ENCODE assay signal across 8 mouse cellular contexts in genomic region chr6:113000666-113001287, GRCm38 (mm10). TPM values are rescaled to one million over a fixed set of nuclear protein-coding genes. Genes with fewer than 3 reads are reported as not detected.
DNase-seq lines count a peak whose midpoint lies in the region; ATAC-seq and TF ChIP-seq lines count a peak whose summit lies in the region.

No protein-coding gene starts in this region.

- ATAC-seq in embryonic facial prominence, embryonic 13.5 days (ENCODE audit: insufficient number of reproducible peaks, insufficient read depth, low FRiP score, low TSS enrichment, low read depth): peak; percentile 71
- peak; percentile 56; the same call in 1 of the 2 replicates for ATAC-seq in limb, embryonic 12.5 days (ENCODE audit: insufficient number of reproducible peaks, insufficient read depth, low FRiP score, low TSS enrichment, low read depth)
- ATAC-seq in midbrain, embryonic 15.5 days (replicated peaks): peak; percentile 94

- H3K4me1 ChIP-seq in embryonic facial prominence, embryonic 13.5 days: no peaks in the 10 kb centered on the region
- peaks cover 5% of the 10 kb centered on the region; the same call in 1 of the 2 replicates for H3K4me1 ChIP-seq in limb, embryonic 12.5 days (replicated peaks)
- H3K4me1 ChIP-seq in midbrain, embryonic 15.5 days: peaks cover 6% of the 10 kb centered on the region
- no peaks in the 10 kb centered on the region for H3K4me1 ChIP-seq in spleen, adult 2 months (ENCODE audit: control insufficient read depth, insufficient read depth, insufficient read length)

- 33% methylated on average over 11 of the region's 11 CpGs for WGBS in embryonic facial prominence, embryonic 13.5 days
- 42% methylated on average over 11 of the region's 11 CpGs for WGBS in limb, embryonic 12.5 days
- 27% methylated on average over 11 of the region's 11 CpGs for WGBS in midbrain, embryonic 15.5 days
- 33% methylated on average over 11 of the region's 11 CpGs for WGBS in spleen, adult 2 months

- no peak for TF ChIP-seq POLR2A in spleen, adult 2 months (IDR thresholded peaks at IDR 0.05; ENCODE audit: low read depth, low read length)

- peak; percentile 96 for DNase-seq in 3T3-L1 (ENCODE audit: low read depth, low spot score)
- DNase-seq in adrenal gland, postnatal 4 days (ENCODE audit: low spot score in 2 of 2): peak; percentile 64 to 74
- DNase-seq in heart, adult 8-10 months (ENCODE audit: low spot score): peak; percentile 84
- peak; percentile 79 to 89 for DNase-seq in kidney, adult 8-10 months
- peak; percentile 32 to 68 for DNase-seq in spleen, adult 2 months (ENCODE audit: low read depth in 1 of 2, low spot score in 2 of 2)

- no peak overlapping the region for H3K9ac ChIP-seq in embryonic facial prominence, embryonic 13.5 days
- H3K9ac ChIP-seq in limb, embryonic 12.5 days (replicated peaks): no peak overlapping the region
- H3K9ac ChIP-seq in midbrain, embryonic 15.5 days: 0 out of 2 replicates have a peak overlapping the region, but pooled peaks have one; percentile 31

- TF ChIP-seq CTCF in spleen, adult 2 months (IDR thresholded peaks at IDR 0.05; ENCODE audit: extremely low read depth, insufficient read depth, insufficient read length, insufficient replicate concordance): peak; percentile 56; the same call in 1 of the 2 replicates

- no peak overlapping the region for H3K4me3 ChIP-seq in embryonic facial prominence, embryonic 13.5 days
- H3K4me3 ChIP-seq in limb, embryonic 12.5 days (replicated peaks): no peak overlapping the region
- H3K4me3 ChIP-seq in midbrain, embryonic 15.5 days: peak overlapping the region; percentile 10
- no peak overlapping the region for H3K4me3 ChIP-seq in spleen, adult 2 months (ENCODE audit: extremely low read depth, insufficient read depth, insufficient read length)

- H3K9me3 ChIP-seq in embryonic facial prominence, embryonic 13.5 days: no peaks in the 10 kb centered on the region
- H3K9me3 ChIP-seq in limb, embryonic 12.5 days: no peaks in the 10 kb centered on the region
- no peaks in the 10 kb centered on the region for H3K9me3 ChIP-seq in midbrain, embryonic 15.5 days

- no peak overlapping the region; the same call in 1 of the 2 replicates for H3K27ac ChIP-seq in embryonic facial prominence, embryonic 13.5 days
- H3K27ac ChIP-seq in limb, embryonic 12.5 days: no peak overlapping the region
- H3K27ac ChIP-seq in midbrain, embryonic 15.5 days: peak overlapping the region; percentile 55
- no peak overlapping the region for H3K27ac ChIP-seq in spleen, adult 2 months (ENCODE audit: insufficient read depth, low read length)

- H3K36me3 ChIP-seq in embryonic facial prominence, embryonic 13.5 days: no peaks in the 10 kb centered on the region
- no peaks in the 10 kb centered on the region for H3K36me3 ChIP-seq in limb, embryonic 12.5 days
- no peaks in the 10 kb centered on the region for H3K36me3 ChIP-seq in midbrain, embryonic 15.5 days (replicated peaks)
- H3K36me3 ChIP-seq in spleen, adult 2 months (ENCODE audit: control insufficient read depth, insufficient read depth, low read length): no peaks in the 10 kb centered on the region

- H3K27me3 ChIP-seq in embryonic facial prominence, embryonic 13.5 days: no peaks in the 10 kb centered on the region
- no peaks in the 10 kb centered on the region; the same call in 1 of the 2 replicates for H3K27me3 ChIP-seq in limb, embryonic 12.5 days
- no peaks in the 10 kb centered on the region for H3K27me3 ChIP-seq in midbrain, embryonic 15.5 days (replicated peaks)
- no peaks in the 10 kb centered on the region for H3K27me3 ChIP-seq in spleen, adult 2 months (ENCODE audit: control insufficient read depth, insufficient read depth, low read length)

- peak overlapping the region; percentile 21; the same call in 1 of the 2 replicates for H3K4me2 ChIP-seq in embryonic facial prominence, embryonic 13.5 days
- peak overlapping the region; percentile 18; the same call in 1 of the 2 replicates for H3K4me2 ChIP-seq in limb, embryonic 12.5 days
- peak overlapping the region; percentile 39; the same call in 1 of the 2 replicates for H3K4me2 ChIP-seq in midbrain, embryonic 15.5 days

RNA-seq across cellular contexts. Expression of gene Thumpd3, which starts 45.2 kb away (rescaled TPM):
- total RNA-seq in adrenal gland, postnatal 4 days (2021): 10 to 100 TPM; 39.6 to 43.4 TPM
- polyA plus RNA-seq in embryonic facial prominence, embryonic 13.5 days (2015; fragmentation: Nextera tagmentation; extraction: Ambion mirVana): 55.0 and 55.9 TPM in 2 replicates
- 10 to 100 TPM; 20.1 to 24.8 (median 23.4) TPM for total RNA-seq in heart, adult 8-10 months (2022)
- 44.4 and 49.7 TPM in 2 replicates for polyA plus RNA-seq in limb, embryonic 12.5 days (2016; fragmentation: Nextera tagmentation; extraction: Ambion mirVana)
- polyA plus RNA-seq in midbrain, embryonic 15.5 days (2015; fragmentation: Nextera tagmentation; extraction: Ambion mirVana): 54.1 and 56.2 TPM in 2 replicates
- 4.8 and 5.8 TPM in 2 replicates for polyA plus RNA-seq in spleen, adult 2 months (2012; rRNA removed)

RNA-seq across cellular contexts. Expression of gene Srgap3, which starts 53.7 kb away (rescaled TPM):
- total RNA-seq in adrenal gland, postnatal 4 days (2021): 10 to 100 TPM; 25.8 to 27.8 TPM
- 6.5 and 7.1 TPM in 2 replicates for polyA plus RNA-seq in embryonic facial prominence, embryonic 13.5 days (2015; fragmentation: Nextera tagmentation; extraction: Ambion mirVana)
- under 1 TPM; 0.65 to 0.90 (median 0.77) TPM for total RNA-seq in heart, adult 8-10 months (2022)
- 5.3 and 5.7 TPM in 2 replicates for polyA plus RNA-seq in limb, embryonic 12.5 days (2016; fragmentation: Nextera tagmentation; extraction: Ambion mirVana)
- 39.7 and 44.6 TPM in 2 replicates for polyA plus RNA-seq in midbrain, embryonic 15.5 days (2015; fragmentation: Nextera tagmentation; extraction: Ambion mirVana)
- 2.4 and 2.7 TPM in 2 replicates for polyA plus RNA-seq in spleen, adult 2 months (2012; rRNA removed)
